Mouse (Mus musculus): ENCODE data around the gene Hnf1a.

Hnf1a gene

DNA sequence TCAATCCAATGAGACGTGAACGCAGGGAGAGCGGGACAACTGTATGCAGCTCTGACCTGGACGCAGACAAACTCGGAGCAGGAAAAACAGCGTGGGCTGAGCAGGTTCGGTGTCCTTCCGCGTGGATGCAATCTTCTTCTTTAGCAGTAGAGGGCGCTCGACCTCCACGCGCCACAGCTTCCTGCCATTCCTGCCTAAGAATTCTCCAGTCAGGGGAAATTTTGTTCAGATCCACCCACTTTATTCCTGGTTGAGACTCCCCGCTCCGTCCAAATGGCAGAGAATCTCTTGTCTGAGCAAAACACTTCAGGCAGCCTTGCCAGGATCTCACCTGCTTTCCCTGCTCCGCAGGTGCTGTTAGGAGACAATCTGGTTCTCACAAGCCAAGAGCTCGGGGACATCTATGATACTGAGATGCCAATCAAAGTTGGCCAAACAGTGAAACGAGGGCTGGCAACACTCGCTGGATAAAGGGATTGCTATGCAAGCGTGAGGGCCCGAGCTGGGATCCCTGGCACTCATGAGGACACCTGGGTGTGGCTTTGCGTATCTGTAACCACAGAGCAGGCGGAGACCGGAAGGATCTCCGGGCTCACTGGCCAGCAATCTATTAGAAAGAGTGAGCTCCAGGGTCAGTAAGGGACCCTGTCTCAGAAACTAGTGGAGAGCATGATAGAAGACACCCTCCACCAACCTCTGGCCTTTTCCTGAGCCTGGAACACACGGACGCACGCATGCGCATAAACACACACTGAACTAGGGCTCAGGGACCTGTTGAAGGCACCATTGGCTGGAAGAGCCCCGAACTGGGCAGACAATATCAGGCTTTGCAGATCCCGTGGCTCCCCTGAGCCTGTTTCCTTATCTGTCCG is 8.6 kb upstream of the Hnf1a start:
- peak; percentile 82 for DNase-seq (ENCODE audit: low spot score)

DNA sequence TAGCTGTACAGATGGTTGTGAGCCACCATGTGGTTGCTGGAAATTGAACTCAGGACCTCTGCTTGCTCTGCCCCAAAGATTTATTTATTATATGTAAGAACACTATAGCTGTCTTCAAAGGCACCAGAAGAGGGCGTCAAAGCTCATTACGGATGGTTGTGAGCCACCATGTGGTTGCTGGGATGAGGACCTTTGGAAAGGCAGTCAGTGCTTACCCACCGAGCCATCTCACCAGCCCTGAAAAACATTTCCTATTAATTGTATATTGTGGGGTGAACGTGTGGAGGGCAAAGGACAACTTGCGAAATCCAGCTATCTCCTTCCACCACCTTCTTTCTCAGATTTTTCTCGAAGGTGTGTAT is 8.0 kb upstream of the Hnf1a start:
- peak; percentile 68 for DNase-seq (ENCODE audit: low spot score)

DNA sequence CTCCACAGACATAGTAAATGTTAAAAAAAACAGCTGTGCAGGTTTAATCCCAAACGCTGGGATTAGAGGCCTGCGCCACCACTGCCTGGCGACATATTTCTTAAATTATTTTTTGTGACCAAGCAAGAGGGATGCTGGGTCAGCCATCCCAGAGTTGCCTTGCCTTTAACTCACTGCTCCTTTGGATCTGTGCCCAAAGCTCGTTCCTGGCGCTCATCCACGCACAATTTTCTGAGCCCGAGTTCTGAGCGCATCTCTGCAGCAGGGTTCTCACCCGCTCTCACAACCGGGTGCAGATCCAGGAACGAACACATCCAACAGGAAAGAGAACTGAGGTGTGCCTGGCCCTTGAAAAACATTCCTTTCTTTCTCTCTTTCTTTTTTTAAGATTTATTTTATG is 7.6 kb upstream of the Hnf1a start:
- DNase-seq (ENCODE audit: low spot score) = peak; percentile 50

DNA sequence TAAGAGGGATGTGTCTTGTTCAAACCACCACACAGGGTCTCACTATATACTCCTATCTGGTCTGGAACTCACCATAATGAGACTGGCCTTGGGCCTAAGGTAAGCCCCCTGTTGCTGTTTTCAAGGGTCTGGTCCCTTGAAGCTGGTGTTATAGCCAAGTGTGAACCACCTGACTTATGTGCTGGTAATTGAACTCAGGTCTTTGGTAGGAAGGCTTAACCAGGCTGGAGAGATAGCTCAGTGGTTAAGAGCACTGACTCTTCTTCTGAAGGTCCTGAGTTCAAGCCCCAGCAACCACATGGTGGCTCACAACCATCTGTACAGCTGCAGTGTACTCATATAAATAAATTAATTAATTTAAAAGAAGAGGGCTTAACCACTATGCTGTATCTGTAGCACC is 6.0 kb upstream of the Hnf1a start:
- DNase-seq (ENCODE audit: low spot score) = no peak

DNA sequence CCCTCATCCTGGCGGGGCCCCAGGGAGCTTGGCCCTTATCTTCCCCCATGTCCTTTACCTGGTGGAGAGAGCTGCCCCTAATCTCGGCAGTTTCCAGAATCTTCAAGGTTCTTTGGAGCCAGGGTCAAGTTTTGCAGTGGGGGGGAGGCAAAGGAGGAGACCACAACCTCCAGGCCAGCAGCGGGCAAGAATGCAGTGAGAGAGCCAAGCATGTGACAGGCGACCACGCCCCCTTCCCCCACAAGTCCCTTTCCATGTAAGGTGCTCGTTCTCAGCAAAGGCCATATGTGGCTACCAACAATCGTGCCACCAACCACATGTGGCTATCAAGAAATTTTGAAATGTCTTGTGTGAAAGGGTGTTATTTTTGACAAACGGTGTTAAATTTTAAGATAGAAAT is 2.2 kb upstream of the Hnf1a start:
- DNase-seq (ENCODE audit: low spot score) = no peak

DNA sequence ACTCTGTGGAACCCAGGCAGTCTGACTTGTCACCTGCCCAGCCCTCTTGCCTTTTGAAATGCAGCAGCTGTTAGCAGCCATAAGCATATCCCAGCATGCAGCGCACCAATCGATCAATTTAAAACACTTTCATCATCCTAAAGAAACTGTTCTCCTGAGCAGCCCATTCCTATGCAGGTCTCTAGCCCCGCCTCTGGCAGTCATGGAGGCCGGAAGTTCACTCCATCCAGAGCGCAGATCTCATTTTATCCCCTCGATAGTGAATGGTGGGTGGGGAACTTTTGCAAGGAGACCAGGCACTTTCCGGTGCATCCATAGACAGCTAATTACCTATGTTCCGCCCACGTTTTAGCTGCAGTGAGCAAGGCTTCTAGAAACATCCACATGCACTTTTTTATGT is 1.3 kb upstream of the Hnf1a start:
- DNase-seq (ENCODE audit: low spot score) = no peak

DNA sequence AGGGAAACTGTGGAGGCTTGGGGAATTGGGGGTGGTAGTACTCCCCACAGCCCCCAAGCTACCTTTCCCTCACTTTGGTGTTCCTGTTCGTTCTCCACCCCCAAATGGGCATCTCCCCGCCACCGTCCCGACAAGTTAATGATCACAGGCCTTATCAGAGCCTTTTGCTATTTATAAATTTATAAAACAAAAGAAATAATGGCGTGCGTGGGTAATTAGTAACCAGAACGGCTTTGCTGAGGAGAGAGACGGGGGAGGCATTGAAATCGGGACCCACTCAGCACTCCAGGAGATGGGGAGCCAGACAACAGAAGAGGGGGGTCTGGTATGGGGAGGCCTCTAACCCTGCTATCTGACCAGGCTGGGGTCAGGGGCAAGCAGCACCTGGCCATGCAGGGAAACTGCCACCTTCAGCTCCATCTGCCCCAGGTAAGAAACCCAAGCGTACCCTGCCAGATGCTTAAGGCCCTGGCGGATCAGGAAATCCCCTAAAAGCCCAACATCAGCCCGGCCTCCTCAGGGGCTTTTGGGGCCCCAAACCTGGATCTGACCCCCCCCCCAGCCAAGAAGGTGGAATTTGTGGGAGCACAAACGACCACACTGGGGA is 1.2 kb downstream of the Hnf1a start:
- DNase-seq (ENCODE audit: low spot score) = no peak

DNA sequence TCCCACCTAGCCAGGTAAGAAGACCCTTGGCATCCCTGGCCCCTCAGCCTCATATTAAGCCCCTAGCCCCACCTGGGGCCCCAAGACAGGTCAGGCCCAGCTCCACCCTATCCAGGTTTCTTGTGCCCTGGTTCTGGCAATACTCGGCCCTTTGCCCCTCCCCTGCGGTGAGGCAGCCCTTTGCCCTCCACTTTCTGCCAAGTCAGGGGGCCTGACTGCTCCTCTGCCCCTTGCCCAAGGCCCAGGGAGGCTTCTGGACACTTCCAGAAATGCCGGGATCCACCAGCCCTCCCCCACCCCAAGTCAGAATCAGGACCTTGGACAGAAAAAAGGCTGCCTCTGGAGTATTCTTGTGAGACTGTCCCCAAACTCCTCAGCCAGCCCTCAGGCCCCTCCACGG is 1.8 kb downstream of the Hnf1a start:
- DNase-seq (ENCODE audit: low spot score) = no peak

DNA sequence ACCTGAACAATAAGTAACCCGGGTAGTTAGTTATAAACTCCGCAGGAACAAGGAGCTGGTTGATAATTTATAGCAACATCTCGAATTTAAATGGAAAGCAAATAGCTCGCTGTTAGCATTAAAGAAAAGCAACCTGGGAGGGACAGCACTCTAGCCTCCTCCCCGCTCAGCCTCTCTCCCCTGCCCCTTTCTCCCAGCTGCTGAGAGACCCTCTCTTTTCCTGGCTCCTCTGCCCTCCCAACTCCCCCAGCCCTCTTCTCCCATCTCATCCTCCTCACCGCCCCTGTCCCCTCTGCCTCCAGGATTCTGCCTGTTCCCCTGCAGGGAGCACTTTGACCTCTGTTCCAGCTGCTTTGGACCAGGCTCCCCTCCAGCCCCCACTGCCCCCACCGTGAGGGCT is 2.2 kb downstream of the Hnf1a start:
- no peak for DNase-seq (ENCODE audit: low spot score)

DNA sequence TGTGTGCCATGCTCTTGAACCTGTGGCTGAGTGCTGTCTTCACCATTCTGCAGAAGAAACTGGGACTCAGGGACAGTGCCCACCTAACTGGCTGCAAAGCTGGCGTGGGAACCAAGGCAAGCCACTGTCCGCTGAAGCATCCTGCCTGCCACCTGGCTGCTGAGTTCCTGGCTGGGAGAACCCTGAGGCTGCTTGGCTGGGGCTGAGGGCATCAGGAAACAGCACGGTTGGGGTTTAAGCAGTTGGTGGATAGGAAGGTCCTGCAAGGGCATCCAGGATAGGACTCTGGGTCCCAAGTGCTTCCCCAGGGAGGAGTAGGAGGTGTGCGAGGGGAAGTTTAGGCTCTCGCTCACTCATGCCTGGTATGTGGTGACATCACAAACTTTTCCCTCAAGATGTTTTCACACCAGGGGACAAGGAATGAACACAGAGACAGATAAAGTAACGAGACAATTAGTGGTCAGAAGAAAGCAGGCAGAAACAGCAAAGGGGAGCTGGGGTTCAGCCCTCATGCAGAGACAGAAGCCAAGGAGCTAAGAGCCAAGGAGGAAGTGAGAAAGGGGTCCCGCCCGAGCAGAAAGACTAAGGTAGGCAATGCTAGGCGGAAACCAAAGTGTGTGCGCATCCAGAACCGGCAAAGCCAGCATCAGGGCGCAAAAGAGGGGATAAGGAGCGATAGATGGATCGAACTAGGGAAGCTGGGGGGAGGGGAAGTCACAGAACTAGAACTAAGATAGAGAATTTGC is 3.2 kb downstream of the Hnf1a start:
- DNase-seq (ENCODE audit: low spot score) = no peak

DNA sequence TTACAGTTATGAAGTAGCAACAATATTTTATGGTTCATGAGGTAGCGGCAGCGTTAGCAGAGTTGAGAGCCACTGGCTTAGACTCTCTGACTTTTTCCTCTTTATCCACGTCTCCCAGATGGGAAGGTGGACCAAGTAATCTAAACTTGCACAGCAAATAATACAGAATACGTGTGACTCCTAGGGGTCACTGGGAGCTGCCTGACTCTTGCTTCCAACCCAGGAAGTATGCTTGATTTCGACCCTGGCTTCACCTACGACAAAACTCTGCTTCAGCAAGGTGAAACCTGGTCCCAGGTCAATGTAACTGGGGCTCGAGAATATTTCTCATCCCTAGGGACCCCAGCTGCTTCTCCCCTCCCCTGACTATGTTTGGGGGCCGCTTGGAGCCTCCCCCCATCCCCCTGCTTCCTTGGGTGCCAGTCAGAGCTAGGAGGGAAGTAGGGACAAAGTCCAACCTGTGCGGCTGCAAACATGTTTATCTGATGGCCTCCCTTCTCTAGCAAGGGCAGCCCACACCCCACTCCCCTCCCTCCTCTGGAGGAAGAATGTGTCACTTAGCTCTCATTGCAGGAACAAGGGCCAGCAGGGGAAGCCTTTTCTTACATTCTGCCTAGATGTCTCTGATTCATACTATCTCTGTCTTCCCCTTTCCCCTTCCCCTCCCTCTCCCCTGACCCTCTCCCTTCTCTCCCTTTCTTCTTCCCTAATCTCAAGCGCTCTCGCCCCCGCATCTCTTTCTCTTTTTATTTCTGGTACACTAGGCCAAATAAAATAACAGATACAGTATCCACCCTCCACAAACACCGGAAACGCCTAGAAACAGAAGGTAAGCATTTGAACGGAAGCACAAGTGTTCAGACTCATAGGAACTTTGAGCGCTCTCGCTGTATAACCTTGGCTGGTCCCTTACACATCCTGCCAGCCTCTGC is 5.7 kb downstream of the Hnf1a start:
- no peak for DNase-seq (ENCODE audit: low spot score)

DNA sequence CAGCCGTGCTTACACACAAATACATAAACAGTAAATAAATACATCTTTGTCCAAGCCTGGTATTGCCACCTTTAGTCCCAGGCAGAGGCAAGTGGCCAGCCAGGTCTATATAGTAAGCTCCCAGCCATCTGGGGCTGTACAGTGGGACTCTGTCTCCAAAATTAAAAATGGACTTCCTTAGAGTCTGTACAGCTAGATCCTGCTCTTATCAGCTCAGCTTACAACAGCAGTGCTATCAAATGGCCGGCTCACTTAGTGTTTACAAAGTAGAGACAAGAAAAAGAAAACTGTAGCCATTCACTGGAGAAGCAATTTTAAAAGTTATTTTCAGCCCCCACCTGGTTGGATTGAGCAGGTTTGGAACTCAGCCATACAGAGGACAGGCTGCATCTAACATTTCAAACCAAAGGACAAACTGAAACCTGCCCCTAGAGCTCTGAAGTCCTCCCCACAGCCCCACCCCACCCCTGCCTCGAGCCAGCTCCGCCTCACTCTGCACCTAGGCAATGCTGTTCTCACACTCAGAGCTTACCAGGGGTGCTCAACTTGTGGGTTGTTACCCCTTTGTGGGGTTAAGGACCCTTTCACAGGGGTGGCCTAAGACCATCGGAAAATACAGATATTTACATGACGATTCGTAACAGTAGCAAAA is 6.5 kb downstream of the Hnf1a start:
- no peak for DNase-seq (ENCODE audit: low spot score)

DNA sequence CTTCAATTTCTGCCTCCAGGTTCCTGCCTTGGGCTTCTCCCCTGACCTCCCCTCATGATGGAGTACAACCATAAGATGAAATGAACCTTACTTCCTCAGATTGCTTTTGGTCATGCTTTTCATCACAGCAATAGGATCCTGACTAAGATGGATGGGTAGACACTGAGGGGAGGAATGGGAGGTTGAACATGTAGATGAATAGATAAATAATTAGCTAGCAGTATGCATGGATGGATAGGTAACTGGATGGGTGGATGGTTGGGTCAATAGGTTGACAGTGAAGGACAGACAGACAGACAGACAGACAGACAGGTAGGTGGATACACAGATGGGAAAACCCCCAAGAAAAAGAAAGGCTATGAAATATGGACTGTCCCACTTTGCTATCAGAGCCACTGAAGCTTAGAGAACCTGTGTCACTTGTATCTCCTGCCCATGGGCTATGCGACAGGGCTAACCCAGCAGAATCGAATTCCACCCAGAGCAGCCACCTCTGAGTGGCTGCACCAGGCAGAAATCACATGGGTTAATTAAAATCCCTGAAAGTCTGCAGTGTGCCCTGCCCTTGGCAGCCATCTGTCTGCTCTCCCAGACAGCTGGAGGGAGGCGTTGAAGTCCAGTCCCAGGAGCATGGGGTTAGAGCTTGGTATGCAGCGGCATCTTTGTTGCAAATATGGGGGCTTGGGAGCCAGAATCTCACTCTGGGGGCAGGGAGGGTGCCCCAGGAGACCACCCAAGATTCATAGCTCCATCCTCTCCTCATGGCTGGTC is 9.1 kb downstream of the Hnf1a start:
- DNase-seq (ENCODE audit: low spot score) = no peak

DNA sequence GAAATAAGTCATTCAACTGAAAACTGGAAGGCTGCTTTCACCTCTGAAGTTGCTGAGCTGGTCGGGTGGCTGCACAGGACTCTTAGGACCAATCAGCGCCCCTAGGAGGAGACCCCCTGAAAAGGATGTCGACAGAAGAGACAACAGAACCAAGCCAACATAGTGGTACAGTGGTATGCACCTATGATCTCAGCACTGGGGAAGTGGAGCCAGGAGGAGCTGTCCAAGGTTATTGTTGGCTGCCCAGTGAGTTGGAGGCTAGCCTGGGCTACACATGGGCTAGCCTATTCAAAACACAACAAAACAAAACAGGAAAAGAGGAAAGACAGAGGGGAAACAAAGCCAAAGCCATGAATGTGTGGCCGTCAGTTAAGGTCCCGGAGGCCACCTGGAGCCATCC is 12.8 kb downstream of the Hnf1a start:
- DNase-seq (ENCODE audit: low spot score) = no peak

DNA sequence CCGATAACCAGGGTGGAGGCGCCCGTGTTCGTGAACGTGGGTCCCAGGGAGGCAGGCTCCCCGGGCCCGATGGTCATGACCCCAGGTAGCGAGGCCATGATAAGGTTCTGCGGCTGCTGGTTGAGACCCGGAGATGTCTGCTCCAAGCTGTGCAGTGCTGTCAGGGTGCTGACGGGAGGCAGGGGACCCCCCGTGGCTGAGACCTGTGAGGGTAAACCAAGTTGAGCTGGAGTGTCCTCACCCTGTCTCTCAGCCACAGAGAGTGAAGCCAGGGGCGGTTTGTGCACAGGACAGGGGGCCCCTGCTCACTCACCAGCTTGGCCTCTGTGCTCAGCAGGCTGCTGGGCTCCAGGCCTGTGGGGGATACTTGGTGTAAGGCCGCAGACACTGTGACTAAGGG is 17.6 kb downstream of the Hnf1a start:
- no peak for DNase-seq (ENCODE audit: low spot score)

DNA sequence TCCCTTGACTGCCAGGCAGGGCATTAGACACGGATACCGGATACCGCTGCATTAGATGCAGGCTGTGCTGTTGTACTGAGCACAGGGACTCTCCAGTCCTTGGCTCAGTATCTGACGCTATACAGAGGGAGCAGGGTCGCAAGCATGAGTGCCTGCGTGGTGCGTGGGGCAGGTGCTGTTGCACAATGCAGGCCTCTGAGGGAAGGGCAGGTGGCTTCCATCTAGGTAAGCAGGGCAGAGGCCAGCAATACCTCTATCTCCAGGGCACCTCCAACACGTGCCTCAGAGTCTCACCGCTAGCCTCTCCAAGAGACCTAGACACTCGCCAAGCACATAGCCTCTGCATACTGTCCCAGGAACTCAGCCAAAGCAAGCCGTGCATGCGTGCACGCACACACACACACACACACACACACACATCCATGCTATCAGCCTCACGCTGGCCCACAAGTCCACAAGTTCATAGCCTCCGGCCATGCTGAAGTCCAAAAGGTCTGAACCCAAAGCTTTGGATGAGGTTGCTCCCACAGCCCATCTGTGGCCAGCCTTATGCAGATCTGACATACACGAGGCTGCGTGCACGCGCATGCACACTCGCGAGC is 19.5 kb downstream of the Hnf1a start:
- no peak for DNase-seq (ENCODE audit: low spot score)

DNA sequence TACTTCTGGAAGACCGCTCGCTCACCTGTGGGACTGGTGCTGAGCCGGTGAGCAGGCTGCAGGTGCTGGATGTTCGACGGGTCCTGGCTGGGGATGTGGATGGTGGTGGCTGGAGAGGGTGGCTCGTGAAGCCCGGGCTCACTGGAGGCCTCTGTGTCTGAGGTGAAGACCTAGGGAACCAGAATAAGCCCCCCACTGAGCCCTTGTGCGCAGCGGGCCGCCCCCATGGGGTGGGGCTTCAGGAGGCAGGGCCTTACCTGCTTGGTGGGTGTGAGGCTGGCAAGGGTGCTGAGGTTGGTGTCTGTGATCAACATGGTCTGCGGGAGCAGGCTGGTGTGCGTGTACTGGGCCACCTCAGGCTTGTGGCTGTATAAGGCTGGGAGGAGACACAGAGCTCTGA is 20.2 kb downstream of the Hnf1a start:
- DNase-seq (ENCODE audit: low spot score) = no peak

DNA sequence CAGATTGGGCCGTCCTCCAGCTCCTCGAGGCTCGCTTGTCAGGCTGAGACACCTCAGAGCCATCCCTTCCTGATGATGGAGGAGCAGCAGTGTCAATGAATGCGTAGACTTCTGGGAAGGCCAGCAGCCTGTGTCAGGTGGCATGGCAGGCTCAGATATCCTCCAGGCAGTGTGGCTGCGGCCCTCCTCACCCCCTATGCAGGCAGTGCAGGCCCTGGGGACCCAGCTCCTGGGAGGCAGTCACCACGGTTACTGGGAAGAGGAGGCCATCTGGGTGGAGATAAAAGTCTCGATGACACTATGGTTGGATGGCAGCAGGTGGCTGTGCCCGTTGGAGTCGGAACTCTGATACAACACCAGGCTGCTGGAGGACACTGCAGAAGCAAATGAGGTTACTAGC is 21.1 kb downstream of the Hnf1a start:
- no peak for DNase-seq (ENCODE audit: low spot score)

DNA sequence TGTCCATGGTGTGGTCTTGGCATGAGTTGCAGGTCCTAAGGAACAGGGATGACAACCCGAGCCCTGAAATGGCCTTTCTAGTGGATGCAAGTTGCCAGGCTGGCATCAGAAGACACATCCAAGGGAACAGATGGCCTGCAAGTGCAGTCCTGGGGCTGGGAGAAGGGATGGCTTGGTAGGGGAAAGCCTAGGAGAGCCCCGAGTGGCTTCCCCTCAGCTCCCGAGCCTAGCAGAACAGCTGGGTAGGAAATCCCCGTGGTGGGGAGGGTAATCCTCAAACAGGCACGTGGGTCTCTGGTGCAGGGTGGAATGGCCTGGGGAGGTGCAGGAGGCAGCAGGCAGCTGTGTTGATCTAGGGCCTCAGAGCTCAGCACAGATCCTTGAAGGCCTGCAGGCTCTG is 21.6 kb downstream of the Hnf1a start:
- no peak for DNase-seq (ENCODE audit: low spot score)

DNA sequence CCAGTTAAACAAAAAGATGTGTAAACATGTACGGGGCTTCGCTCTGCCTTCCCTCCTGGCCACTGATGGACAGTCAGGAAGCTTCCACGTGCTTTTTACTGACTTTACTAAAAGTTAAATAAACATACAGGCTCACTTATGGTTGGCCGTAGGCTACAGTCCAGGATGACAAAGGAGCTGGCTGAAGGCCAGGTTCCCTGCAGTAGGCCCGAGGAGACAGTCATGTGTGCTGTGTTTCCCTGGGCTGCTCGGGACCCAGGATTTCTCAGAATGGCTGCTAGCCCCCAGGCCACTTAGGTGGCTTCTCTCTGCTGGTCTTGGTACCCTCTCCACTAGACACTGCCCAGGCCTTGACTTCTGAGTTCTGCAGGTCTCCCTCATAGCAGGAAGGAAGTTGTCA is 22.0 kb downstream of the Hnf1a start:
- peak; percentile 90 for DNase-seq (ENCODE audit: low spot score)

All from adipocyte (in vitro differentiated cells).